Mouse (Mus musculus): Measurements from ENCODE around the gene Ppfibp1.

DNA sequence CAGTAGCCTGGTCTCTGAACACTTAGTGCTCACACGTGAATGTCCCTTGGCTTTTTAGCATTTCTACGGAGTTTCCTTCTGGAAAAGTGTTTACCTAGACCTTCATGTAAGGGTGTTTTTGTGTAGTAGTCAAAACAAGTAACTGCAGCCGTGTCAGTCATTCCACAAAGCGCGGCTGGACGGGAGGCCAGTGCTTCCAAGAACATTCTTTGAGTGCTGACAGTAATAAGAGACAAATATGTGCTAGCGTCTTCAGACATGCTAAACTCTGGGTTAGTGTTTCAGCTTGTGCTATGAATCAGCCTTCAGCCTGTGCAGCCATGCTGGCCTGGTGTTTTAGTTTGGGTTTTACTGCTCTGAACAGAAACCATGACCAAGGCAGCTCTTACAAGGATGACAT lies 174.4 kb downstream of the Ppfibp1 start:
- TF ChIP-seq HCFC1 (IDR thresholded peaks at IDR 0.05; ENCODE audit: borderline replicate concordance, insufficient read depth, low read length) (no peak), ZNF384 (IDR thresholded peaks at IDR 0.05; ENCODE audit: low read depth, low read length) (no peak), MAFK (IDR thresholded peaks at IDR 0.05; ENCODE audit: insufficient read depth, low read depth, low read length) (no peak), ZC3H11A (IDR thresholded peaks at IDR 0.05; ENCODE audit: borderline replicate concordance, low read depth, low read length) (no peak), CHD2 (IDR thresholded peaks at IDR 0.05; ENCODE audit: low read depth, low read length) (no peak)

Measured in ES-E14 (cell line).